ENCODE assay signal across 21 mouse cellular contexts in genomic region chr7:98486471-98486917, GRCm38 (mm10). TPM values are rescaled to one million over a fixed set of nuclear protein-coding genes. Genes with fewer than 3 reads are reported as not detected.
DNase-seq lines count a peak whose midpoint lies in the region; ATAC-seq and TF ChIP-seq lines count a peak whose summit lies in the region.
"Had no signal": no experiment of that assay in that cellular context is flagged by ENCODE, and none has a peak within 500 bp of the region (broad histone marks: within the 10 kb centered on the region; RNA-seq: fewer than 3 reads in every experiment).

No protein-coding gene starts in this region.

- no peaks in the 10 kb centered on the region for H3K36me3 ChIP-seq in heart, embryonic 12.5 days
- peaks cover 17% of the 10 kb centered on the region for H3K36me3 ChIP-seq in megakaryocyte, embryonic 14.5 days (replicated peaks; ENCODE audit: low read length)
- H3K36me3 ChIP-seq in spleen, adult 2 months (ENCODE audit: control insufficient read depth, insufficient read depth, low read length): no peaks in the 10 kb centered on the region
- H3K36me3 ChIP-seq: heart, embryonic 13.5 days had no signal

- no peak for ATAC-seq in heart, embryonic 12.5 days (ENCODE audit: insufficient number of reproducible peaks, low FRiP score)
- ATAC-seq in megakaryocyte, adult 5-6 weeks (ENCODE audit: poor library complexity, severe bottlenecking): no peak
- no peak for ATAC-seq in erythroblast, adult 5-6 weeks (replicated peaks; ENCODE audit: low FRiP score, poor library complexity, severe bottlenecking)
- ATAC-seq in monocyte, adult 5-6 weeks (replicated peaks; ENCODE audit: insufficient number of reproducible peaks, low FRiP score, low TSS enrichment, poor library complexity, severe bottlenecking): no peak
- ATAC-seq: forebrain, embryonic 16.5 days; intestine, postnatal 0 days had no signal

- no peak for DNase-seq in heart, adult 9 months (ENCODE audit: low spot score in 2 of 2)
- DNase-seq in spleen, adult 2 months (ENCODE audit: low read depth in 1 of 2, low spot score in 2 of 2): peak; percentile 27 to 58
- peak; percentile 87 for DNase-seq in thymus, postnatal 14 days
- DNase-seq: adrenal gland, postnatal 36 days; cerebellum, postnatal 25 days; lung, postnatal 14 days; midbrain, embryonic 14.5 days had no signal

- TF ChIP-seq POLR2A in spleen, adult 2 months (IDR thresholded peaks at IDR 0.05; ENCODE audit: low read depth, low read length): no peak

- 0 out of 2 replicates have a peak overlapping the region, but pooled peaks have one; percentile 25 for H3K9ac ChIP-seq in heart, embryonic 12.5 days
- H3K9ac ChIP-seq: heart, embryonic 13.5 days had no signal

- H3K4me3 ChIP-seq in heart, embryonic 12.5 days: no peak overlapping the region
- H3K4me3 ChIP-seq in megakaryocyte, embryonic 14.5 days (replicated peaks): peak overlapping the region; percentile 30
- H3K4me3 ChIP-seq in spleen, adult 2 months (ENCODE audit: extremely low read depth, insufficient read depth, insufficient read length): no peak overlapping the region
- H3K4me3 ChIP-seq: heart, embryonic 13.5 days had no signal

- WGBS in heart, embryonic 12.5 days: 76% methylated on average over 7 of the region's 7 CpGs
- 33% methylated on average over 7 of the region's 7 CpGs for WGBS in spleen, adult 2 months

- no peaks in the 10 kb centered on the region for H3K9me3 ChIP-seq in heart, embryonic 12.5 days (replicated peaks)
- H3K9me3 ChIP-seq in megakaryocyte, embryonic 14.5 days: no peaks in the 10 kb centered on the region
- H3K9me3 ChIP-seq: heart, embryonic 13.5 days had no signal

- peaks cover 12% of the 10 kb centered on the region for H3K27me3 ChIP-seq in heart, embryonic 12.5 days (replicated peaks)
- peaks cover 31% of the 10 kb centered on the region for H3K27me3 ChIP-seq in megakaryocyte, embryonic 14.5 days (replicated peaks)
- H3K27me3 ChIP-seq in spleen, adult 2 months (ENCODE audit: control insufficient read depth, insufficient read depth, low read length): no peaks in the 10 kb centered on the region; the same call in none of the 2 replicates

- peaks cover 44% of the 10 kb centered on the region for H3K4me1 ChIP-seq in heart, embryonic 12.5 days (replicated peaks)
- H3K4me1 ChIP-seq in megakaryocyte, embryonic 14.5 days: peaks cover 97% of the 10 kb centered on the region
- peaks cover 42% of the 10 kb centered on the region for H3K4me1 ChIP-seq in spleen, adult 2 months (ENCODE audit: control insufficient read depth, insufficient read depth, insufficient read length)

- no peak overlapping the region for H3K4me2 ChIP-seq in heart, embryonic 12.5 days
- H3K4me2 ChIP-seq: heart, embryonic 13.5 days had no signal

- no peak overlapping the region for H3K27ac ChIP-seq in heart, embryonic 12.5 days (ENCODE audit: poor library complexity, severe bottlenecking)
- H3K27ac ChIP-seq in spleen, adult 2 months (ENCODE audit: insufficient read depth, low read length): no peak overlapping the region
- H3K27ac ChIP-seq: heart, embryonic 13.5 days had no signal

- TF ChIP-seq CTCF in spleen, adult 2 months (IDR thresholded peaks at IDR 0.05; ENCODE audit: extremely low read depth, insufficient read depth, insufficient read length, insufficient replicate concordance): no peak

RNA-seq across cellular contexts. Expression of gene Lrrc32, which starts 2.6 kb away (rescaled TPM):
- 7.5 TPM in 2 replicates for polyA plus RNA-seq in heart, embryonic 12.5 days (2016; fragmentation: Nextera tagmentation; extraction: Ambion mirVana)
- polyA plus RNA-seq in megakaryocyte, embryonic 14.5 days (2012; ENCODE audit: insufficient read depth, low replicate concordance): 28.6 and 53.0 TPM in 2 replicates
- not detected in 2 replicates for total RNA-seq in megakaryocyte, adult 5-6 weeks (2015)
- total RNA-seq in megakaryocyte, adult 5-6 weeks (2017): not detected in 2 replicates
- 11.2 and 12.8 TPM in 2 replicates for polyA plus RNA-seq in spleen, adult 2 months (2012; rRNA removed)
- not detected in 2 replicates for total RNA-seq in erythroblast, adult 5-6 weeks (2015; ENCODE audit: low replicate concordance)
- total RNA-seq in erythroblast, adult 5-6 weeks (2017; ENCODE audit: low replicate concordance): not detected in 2 replicates
- 0.10 TPM in 1 of 3 replicates, not detected in the others for total RNA-seq in monocyte, adult 5-6 weeks (2017)

RNA-seq across cellular contexts. Expression of gene Gucy2d, which starts 46.3 kb away (rescaled TPM):
- not detected in 2 replicates for polyA plus RNA-seq in heart, embryonic 12.5 days (2016; fragmentation: Nextera tagmentation; extraction: Ambion mirVana)
- polyA plus RNA-seq in megakaryocyte, embryonic 14.5 days (2012; ENCODE audit: insufficient read depth, low replicate concordance): not detected in 2 replicates
- not detected in 2 replicates for total RNA-seq in megakaryocyte, adult 5-6 weeks (2015)
- total RNA-seq in megakaryocyte, adult 5-6 weeks (2017): not detected in 2 replicates
- polyA plus RNA-seq in spleen, adult 2 months (2012; rRNA removed): not detected in 2 replicates
- not detected in 2 replicates for total RNA-seq in erythroblast, adult 5-6 weeks (2015; ENCODE audit: low replicate concordance)
- not detected in 2 replicates for total RNA-seq in erythroblast, adult 5-6 weeks (2017; ENCODE audit: low replicate concordance)
- not detected in 3 replicates for total RNA-seq in monocyte, adult 5-6 weeks (2017)
- total RNA-seq: adrenal gland, postnatal 36 days; ES-E14; left cerebral cortex, postnatal 10 days; liver, adult 2 months had no signal
- polyA plus RNA-seq: forebrain, embryonic 16.5 days; heart, embryonic 13.5 days; hindbrain, embryonic 11.5 days; liver, adult 2 months; midbrain, embryonic 14.5 days; neural tube, embryonic 11.5 days; small intestine, adult 2 months had no signal

Comparison
In these comparisons a context has a peak if more than half of its experiments do, and no peak if none do; other contexts are left out.
1. DNase-seq: peak in spleen, adult 2 months (2 of 2) and thymus, postnatal 14 days (single experiment); none in heart, adult 9 months (0 of 2).